Mouse (Mus musculus) B cell, adult 2 months (primary cell): ENCODE measurements around the gene Miip.
"Not testable (repeated sequence)": the region's sequence is repeated elsewhere in the genome, so short reads cannot be mapped to it uniquely, and the experiment has no call there.

Source experiments
- DNase-seq, 2 experiments: peaks; one replicate each; pipeline ENCODE4 v3.0.0; 2022

Gene Miip

GRCm38 (mm10) chr4:147867563-147868449, 810 bp downstream of the Miip start:
- no peak for DNase-seq

- DNase-seq: not testable (repeated sequence)
Observed at GRCm38 (mm10) chr4:147866793-147867192, 1.8 kb downstream of the Miip start.

GRCm38 (mm10) chr4:147866056-147866455, 2.6 kb downstream of the Miip start:
- DNase-seq: no peak

GRCm38 (mm10) chr4:147865651-147866050, 3.0 kb downstream of the Miip start:
- no peak for DNase-seq

DNA sequence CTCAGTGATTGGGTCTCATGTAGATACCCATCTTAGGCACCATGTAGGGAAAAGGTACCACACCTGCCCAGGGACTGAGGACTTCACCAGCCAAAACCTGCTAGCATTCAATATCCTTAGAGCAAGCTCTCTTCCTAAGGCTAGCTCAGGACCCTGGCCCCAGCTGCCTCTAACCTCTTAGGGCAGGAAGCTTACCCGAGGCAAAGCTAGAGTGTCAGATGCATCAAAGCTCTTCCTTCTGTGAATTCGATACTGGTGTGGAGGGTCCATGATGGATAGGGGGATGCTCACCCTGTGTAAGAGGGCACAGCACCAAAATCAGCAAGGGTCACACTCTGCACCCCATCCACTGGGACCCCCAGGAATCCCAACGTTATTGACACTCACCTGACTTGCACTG, 6.6 kb downstream of the Miip start:
- DNase-seq: no peak

GRCm38 (mm10) chr4:147850776-147851175, 17.8 kb downstream of the Miip start:
- no peak for DNase-seq

GRCm38 (mm10) chr4:147848584-147848991, 20.0 kb downstream of the Miip start:
- no peak for DNase-seq

DNA sequence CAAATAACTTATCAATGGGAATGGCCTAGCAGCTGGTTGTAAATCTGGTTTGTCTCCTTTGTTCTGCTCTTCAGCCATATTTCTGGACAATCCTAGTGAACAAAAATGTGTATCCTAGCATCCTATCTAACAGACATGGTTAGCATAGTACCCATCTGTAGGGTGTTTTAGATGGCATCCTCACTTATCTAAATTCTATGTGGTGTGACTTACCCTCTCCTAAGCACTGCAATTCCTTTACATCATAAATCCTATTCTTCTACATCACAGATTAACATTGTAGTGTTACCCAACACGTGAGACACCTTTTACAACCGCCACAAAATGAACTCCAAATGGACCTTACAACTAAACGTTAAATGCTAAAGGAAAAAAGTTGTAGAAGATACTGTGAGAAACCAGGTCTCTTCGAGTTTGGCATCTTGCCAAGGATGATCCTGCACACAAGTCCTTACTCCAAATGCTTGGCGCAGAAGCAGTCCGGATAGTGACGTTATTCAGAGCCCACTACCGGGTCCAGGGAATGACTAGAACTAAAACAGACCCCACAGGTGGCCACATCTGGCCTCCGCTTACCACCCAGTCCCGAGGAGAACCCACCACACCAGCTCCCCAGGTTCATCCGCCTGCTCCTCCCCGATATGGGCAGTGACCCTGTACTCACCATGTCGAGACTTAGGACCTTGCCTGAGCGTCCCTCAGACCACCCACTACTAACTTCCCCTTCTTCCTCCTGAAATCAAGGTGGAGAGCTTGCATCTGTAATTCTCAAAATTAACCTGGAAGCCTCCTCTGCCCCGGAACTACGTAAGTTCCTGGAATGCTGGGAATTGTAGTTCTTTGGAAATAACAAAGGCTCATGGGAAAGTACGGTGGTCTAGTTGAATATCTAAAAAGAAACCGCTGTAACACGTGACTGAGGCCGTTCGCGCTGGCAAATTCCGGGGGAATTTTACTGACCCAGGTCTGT, 20.7 kb downstream of the Miip start, which contains the start of gene Zfp933:
Gene Zfp933 (minus strand): TSS at position 753 of the 970 bp plus-strand sequence.
- peak; percentile 68 to 72 for DNase-seq

GRCm38 (mm10) chr4:147842871-147843270, 25.7 kb downstream of the Miip start:
- DNase-seq: no peak

GRCm38 (mm10) chr4:147839282-147839681, 29.3 kb downstream of the Miip start:
- peak in 1 of 2 experiments; percentile 46 for DNase-seq

- DNase-seq: no peak
Observed at GRCm38 (mm10) chr4:147824389-147824788, 44.2 kb downstream of the Miip start.

GRCm38 (mm10) chr4:147821414-147821813, 47.2 kb downstream of the Miip start:
- not testable (repeated sequence) for DNase-seq

DNA sequence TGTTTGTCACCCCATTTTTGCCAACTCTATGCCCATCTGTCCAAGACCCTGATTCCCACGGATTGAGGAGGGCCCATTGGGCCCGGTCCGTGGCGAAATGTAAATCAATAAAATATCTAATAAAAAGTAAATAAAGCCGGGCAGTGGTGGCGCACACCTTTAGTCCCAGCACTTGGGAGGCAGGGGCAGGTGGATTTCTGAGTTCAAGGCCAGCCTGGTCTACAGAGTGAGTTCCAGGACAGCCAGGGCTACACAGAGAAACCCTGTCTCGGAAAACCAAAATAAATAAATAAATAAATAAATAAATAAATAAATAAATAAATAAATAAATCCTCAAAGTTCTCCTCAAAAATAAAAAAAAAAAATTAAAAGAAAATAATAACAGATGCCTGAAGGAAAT, 49.0 kb downstream of the Miip start:
- DNase-seq: not testable (repeated sequence)

GRCm38 (mm10) chr4:147814592-147815167, 53.9 kb downstream of the Miip start:
- peak; percentile 8 to 36 for DNase-seq

DNA sequence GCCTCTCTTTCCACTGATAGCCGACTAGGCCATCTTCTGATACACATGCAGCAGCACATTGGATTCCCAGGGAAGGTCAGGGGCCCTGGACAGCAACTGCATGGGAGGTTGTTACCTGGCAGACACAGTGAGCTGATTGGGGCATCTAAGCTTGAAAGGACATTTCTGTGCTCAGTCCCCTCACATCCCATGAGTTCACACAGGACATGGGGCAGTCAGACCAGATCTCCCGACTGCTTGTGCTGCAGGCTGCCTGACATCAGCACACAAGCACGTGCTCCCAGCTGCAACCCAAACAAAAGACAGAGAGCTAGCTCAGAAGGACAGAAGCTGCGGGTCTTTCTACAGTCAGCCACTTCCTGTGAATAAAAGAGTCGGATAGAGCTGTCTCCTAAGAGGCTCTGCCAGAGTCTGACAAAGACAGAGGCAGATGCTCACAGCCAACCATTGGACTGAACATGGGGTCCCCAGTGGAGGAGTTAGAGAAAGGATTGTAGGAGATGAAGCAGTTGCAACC, 55.3 kb downstream of the Miip start:
- no peak for DNase-seq
